Mouse (Mus musculus): ENCODE measurements at regions not wholly inside any gene's neighbourhood (a gene's known extent, or its start where the extent isn't known, plus 50 kb on each side); places are given as distances from the start of the nearest gene placed in this dataset.
A peak's percentile ranks its signal among the peaks of the same experiment; 100 is the strongest.
"Not testable (repeated sequence)": the region's sequence is repeated elsewhere in the genome, so short reads cannot be mapped to it uniquely, and the experiment has no call there.

DNA sequence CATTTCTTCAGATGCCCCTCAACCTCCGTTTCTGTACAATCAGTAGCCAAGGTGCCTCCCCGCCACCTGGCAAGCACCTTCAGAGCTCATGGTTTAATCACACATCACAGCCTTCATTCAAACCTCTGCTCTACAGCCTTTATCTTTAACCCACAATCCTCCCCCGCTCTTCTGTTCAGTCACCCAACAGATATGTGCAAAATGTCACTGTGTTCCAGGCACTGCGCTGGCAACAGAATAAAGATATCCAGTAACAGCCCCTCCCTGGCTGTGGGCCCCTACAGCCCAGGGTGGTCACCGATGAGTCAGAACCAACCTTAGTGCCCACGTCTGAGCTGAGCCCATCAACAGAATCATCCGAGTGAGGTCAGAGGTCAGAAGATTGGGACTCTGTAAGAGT, 54.3 kb upstream of the Ddr1 start:
- peak overlapping the region; percentile 48 for H3K27ac ChIP-seq

GRCm38 (mm10) chr17:35759740-35760139, 55.3 kb upstream of the Ddr1 start:
- 48% methylated on average over 6 of the region's 6 CpGs for WGBS
- no peak overlapping the region for H3K27ac ChIP-seq
- H3K9ac ChIP-seq, result no peak overlapping the region
- H3K4me2 ChIP-seq, result no peak overlapping the region
- no peak overlapping the region for H3K4me3 ChIP-seq
- no peaks in the 10 kb centered on the region for H3K27me3 ChIP-seq
- ATAC-seq (replicated peaks; ENCODE audit: insufficient number of reproducible peaks, insufficient read depth, low FRiP score, low read depth), result no peak
- H3K4me1 ChIP-seq (replicated peaks), result peaks cover 19% of the 10 kb centered on the region
- no peaks in the 10 kb centered on the region for H3K9me3 ChIP-seq (replicated peaks)
- no peaks in the 10 kb centered on the region for H3K36me3 ChIP-seq

More for the DNA sequence above, 54.3 kb upstream of the Ddr1 start:
- no peaks in the 10 kb centered on the region for H3K27me3 ChIP-seq
- no peaks in the 10 kb centered on the region for H3K36me3 ChIP-seq
- H3K4me2 ChIP-seq, result no peak overlapping the region
- H3K4me1 ChIP-seq (replicated peaks), result peaks cover 19% of the 10 kb centered on the region
- ATAC-seq (replicated peaks; ENCODE audit: insufficient number of reproducible peaks, insufficient read depth, low FRiP score, low read depth), result no peak; the same call in 1 of the 2 replicates
- H3K9ac ChIP-seq, result no peak overlapping the region
- 43% methylated on average over 7 of the region's 7 CpGs for WGBS
- no peak overlapping the region for H3K4me3 ChIP-seq
- H3K9me3 ChIP-seq (replicated peaks), result no peaks in the 10 kb centered on the region

- 92% methylated on average over 9 of the region's 9 CpGs for WGBS
- Histone ChIP-seq H3K27me3 (no peaks in the 10 kb centered on the region), H3K27ac (no peak overlapping the region), H3K4me1 (replicated peaks) (peaks cover 19% of the 10 kb centered on the region), H3K4me3 (no peak overlapping the region), H3K4me2 (no peak overlapping the region), H3K9me3 (replicated peaks) (no peaks in the 10 kb centered on the region), H3K9ac (no peak overlapping the region), H3K36me3 (no peaks in the 10 kb centered on the region)
- ATAC-seq (replicated peaks; ENCODE audit: insufficient number of reproducible peaks, insufficient read depth, low FRiP score, low read depth), result no peak
Measured at GRCm38 (mm10) chr17:35762614-35763013, 58.2 kb upstream of the Ddr1 start.

GRCm38 (mm10) chr17:35763101-35763500, 58.4 kb upstream of the Ier3 start:
- Histone ChIP-seq H3K4me1 (replicated peaks) (peaks cover 19% of the 10 kb centered on the region), H3K4me3 (no peak overlapping the region), H3K27ac (no peak overlapping the region), H3K9me3 (replicated peaks) (no peaks in the 10 kb centered on the region), H3K27me3 (no peaks in the 10 kb centered on the region), H3K9ac (no peak overlapping the region), H3K4me2 (no peak overlapping the region), H3K36me3 (no peaks in the 10 kb centered on the region)
- ATAC-seq (replicated peaks; ENCODE audit: insufficient number of reproducible peaks, insufficient read depth, low FRiP score, low read depth), result no peak
- 78% methylated on average over 5 of the region's 5 CpGs for WGBS

GRCm38 (mm10) chr17:35763866-35764265, 57.6 kb upstream of the Ier3 start:
- H3K4me2 ChIP-seq, result no peak overlapping the region
- ATAC-seq (replicated peaks; ENCODE audit: insufficient number of reproducible peaks, insufficient read depth, low FRiP score, low read depth), result no peak
- H3K27ac ChIP-seq, result no peak overlapping the region
- H3K36me3 ChIP-seq, result no peaks in the 10 kb centered on the region
- H3K9me3 ChIP-seq (replicated peaks), result no peaks in the 10 kb centered on the region
- H3K9ac ChIP-seq, result no peak overlapping the region
- H3K27me3 ChIP-seq, result no peaks in the 10 kb centered on the region
- 29% methylated on average over 6 of the region's 6 CpGs for WGBS
- H3K4me3 ChIP-seq, result no peak overlapping the region
- peaks cover 14% of the 10 kb centered on the region for H3K4me1 ChIP-seq (replicated peaks)

DNA sequence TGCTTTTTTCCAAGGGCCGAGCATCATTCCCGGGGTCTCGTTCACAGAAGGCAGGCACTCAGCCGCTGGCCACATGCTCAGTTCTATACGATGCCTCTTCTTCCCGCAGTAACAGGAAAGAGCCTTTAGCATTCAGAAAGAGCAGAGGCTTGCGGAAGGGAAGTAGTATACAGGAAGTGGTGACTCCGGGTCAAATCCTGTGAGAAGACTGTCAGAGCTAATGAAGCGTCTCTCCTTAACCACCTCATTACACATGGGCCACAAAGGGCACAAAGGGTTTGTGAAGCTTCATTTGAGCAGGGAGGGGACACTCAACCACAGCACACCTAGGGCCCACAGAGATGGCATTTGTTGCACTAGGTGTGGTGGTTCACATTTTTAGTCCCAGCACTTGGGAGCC, 55.1 kb upstream of the Ier3 start:
- Histone ChIP-seq H3K4me3 (no peak overlapping the region), H3K9ac (no peak overlapping the region), H3K4me2 (no peak overlapping the region), H3K27me3 (no peaks in the 10 kb centered on the region), H3K27ac (no peak overlapping the region), H3K36me3 (no peaks in the 10 kb centered on the region), H3K4me1 (replicated peaks) (peaks cover 10% of the 10 kb centered on the region), H3K9me3 (replicated peaks) (no peaks in the 10 kb centered on the region)
- ATAC-seq (replicated peaks; ENCODE audit: insufficient number of reproducible peaks, insufficient read depth, low FRiP score, low read depth), result no peak
- 83% methylated on average over 9 of the region's 9 CpGs for WGBS

- Histone ChIP-seq H3K36me3 (no peaks in the 10 kb centered on the region), H3K9me3 (replicated peaks) (no peaks in the 10 kb centered on the region), H3K9ac (no peak overlapping the region), H3K4me3 (no peak overlapping the region), H3K27me3 (no peaks in the 10 kb centered on the region), H3K27ac (no peak overlapping the region), H3K4me2 (no peak overlapping the region), H3K4me1 (replicated peaks) (peaks cover 10% of the 10 kb centered on the region)
- WGBS, result 71% methylated on average over 5 of the region's 5 CpGs
- ATAC-seq (replicated peaks; ENCODE audit: insufficient number of reproducible peaks, insufficient read depth, low FRiP score, low read depth), result no peak
Measured at GRCm38 (mm10) chr17:35769175-35769960, 52.1 kb upstream of the Ier3 start.

- WGBS, result 80% methylated on average over 4 of the region's 4 CpGs
- H3K4me3 ChIP-seq; H3K36me3 ChIP-seq; H3K4me1 ChIP-seq (replicated peaks); H3K9ac ChIP-seq; H3K27ac ChIP-seq; H3K9me3 ChIP-seq (replicated peaks); H3K27me3 ChIP-seq; H3K4me2 ChIP-seq; ATAC-seq (replicated peaks; ENCODE audit: insufficient number of reproducible peaks, insufficient read depth, low FRiP score, low read depth): not testable (repeated sequence)
Measured at GRCm38 (mm10) chr17:35769961-35770276, 51.6 kb upstream of the Ier3 start.

DNA sequence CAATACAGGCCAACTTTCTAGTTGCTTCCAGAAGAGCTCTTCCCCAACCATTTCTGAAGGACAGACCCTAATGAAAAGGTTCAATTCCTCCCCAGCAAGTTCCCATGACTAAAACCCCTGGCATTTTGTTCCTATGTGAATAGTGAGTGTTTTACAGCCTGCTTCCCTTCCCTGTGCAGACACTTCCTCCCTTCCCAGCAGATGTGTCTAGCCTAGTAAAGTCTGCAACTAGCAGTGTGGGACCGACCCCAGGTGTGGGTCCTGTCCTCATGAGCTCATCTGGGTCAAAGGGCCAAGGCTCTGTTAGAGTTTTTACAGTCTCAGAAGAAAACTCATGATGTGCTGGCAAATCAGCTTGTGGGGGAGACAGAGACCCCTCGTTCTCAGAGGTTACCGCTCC, 50.9 kb upstream of the Ier3 start:
- Histone ChIP-seq H3K27ac (no peak overlapping the region), H3K4me3 (no peak overlapping the region), H3K27me3 (no peaks in the 10 kb centered on the region), H3K9ac (no peak overlapping the region), H3K4me1 (replicated peaks) (peaks cover 10% of the 10 kb centered on the region), H3K9me3 (replicated peaks) (no peaks in the 10 kb centered on the region), H3K4me2 (no peak overlapping the region), H3K36me3 (no peaks in the 10 kb centered on the region)
- WGBS, result 69% methylated on average over 3 of the region's 3 CpGs
- ATAC-seq (replicated peaks; ENCODE audit: insufficient number of reproducible peaks, insufficient read depth, low FRiP score, low read depth), result no peak

GRCm38 (mm10) chr17:35771656-35772405, 49.7 kb upstream of the Ier3 start:
- H3K9ac ChIP-seq, result no peak overlapping the region
- 62% methylated on average over 15 of the region's 15 CpGs for WGBS
- no peaks in the 10 kb centered on the region for H3K27me3 ChIP-seq
- H3K9me3 ChIP-seq (replicated peaks), result no peaks in the 10 kb centered on the region
- H3K4me2 ChIP-seq, result no peak overlapping the region
- H3K27ac ChIP-seq, result peak overlapping the region; percentile 66
- 0 out of 2 replicates have a peak, but pooled peaks have one; percentile 29 for ATAC-seq (replicated peaks; ENCODE audit: insufficient number of reproducible peaks, insufficient read depth, low FRiP score, low read depth)
- peaks cover 16% of the 10 kb centered on the region for H3K4me1 ChIP-seq (replicated peaks)
- H3K36me3 ChIP-seq, result no peaks in the 10 kb centered on the region
- no peak overlapping the region for H3K4me3 ChIP-seq

Measured in heart, embryonic 15.5 days (tissue).